17 mouse cellular contexts compared by ENCODE assay signal in genomic region chr19:37448212-37448611, GRCm38 (mm10). TPM values are rescaled to one million over a fixed set of nuclear protein-coding genes. Genes with fewer than 3 reads are reported as not detected.
DNase-seq lines count a peak whose midpoint lies in the region; ATAC-seq and TF ChIP-seq lines count a peak whose summit lies in the region.
"Had no signal": no experiment of that assay in that cellular context is flagged by ENCODE, and none has a peak within 500 bp of the region (broad histone marks: within the 10 kb centered on the region; RNA-seq: fewer than 3 reads in every experiment).

No protein-coding gene starts in this region.

- H3K9ac ChIP-seq in liver, embryonic 15.5 days, result no peak overlapping the region
- no peak overlapping the region for H3K9ac ChIP-seq in liver, embryonic 11.5 days (ENCODE audit: low read depth, low read length)
- H3K9ac ChIP-seq in MEL (ENCODE audit: control insufficient read depth, low read depth, low read length, poor library complexity, severe bottlenecking), result peak overlapping the region; percentile 60
- H3K9ac ChIP-seq: embryonic facial prominence, embryonic 12.5 days; forebrain, embryonic 12.5 days; hindbrain, embryonic 12.5 days; limb, embryonic 13.5 days had no signal

- no peak overlapping the region for H3K27ac ChIP-seq in liver, embryonic 15.5 days (replicated peaks)
- no peak overlapping the region for H3K27ac ChIP-seq in liver, embryonic 11.5 days (ENCODE audit: low read depth, low read length)
- H3K27ac ChIP-seq in MEL (ENCODE audit: control insufficient read depth, low read depth, low read length), result no peak overlapping the region; the same call in 1 of the 2 replicates
- H3K27ac ChIP-seq: embryonic facial prominence, embryonic 12.5 days; forebrain, embryonic 12.5 days; hindbrain, embryonic 12.5 days; limb, embryonic 13.5 days had no signal

- no peak for TF ChIP-seq RAD21 in MEL (IDR thresholded peaks at IDR 0.05; ENCODE audit: low read depth, low read length)

- TF ChIP-seq CTCF in MEL (IDR thresholded peaks at IDR 0.05 in 2 of 3, conservative IDR thresholded peaks at IDR 0.05 in 1 of 3; ENCODE audit: control insufficient read depth in 1 of 3, insufficient read depth in 1 of 3, low read depth in 2 of 3, low read length in 3 of 3, poor library complexity in 1 of 3, severe bottlenecking in 1 of 3), result no peak

- no peaks in the 10 kb centered on the region for H3K36me3 ChIP-seq in liver, embryonic 15.5 days (replicated peaks)
- no peaks in the 10 kb centered on the region for H3K36me3 ChIP-seq in liver, embryonic 11.5 days (ENCODE audit: control insufficient read depth, insufficient read depth, low read length)
- peaks cover 0 to 14% of the 10 kb centered on the region in 2 experiments; a peak in 2 of 4 replicates for H3K36me3 ChIP-seq in MEL (ENCODE audit: control insufficient read depth in 1 of 2, insufficient read depth in 2 of 2, low read length in 2 of 2)
- H3K36me3 ChIP-seq: embryonic facial prominence, embryonic 12.5 days; forebrain, embryonic 12.5 days; G1E; hindbrain, embryonic 12.5 days; limb, embryonic 13.5 days had no signal

- H3K4me1 ChIP-seq in liver, embryonic 15.5 days (replicated peaks), result peaks cover 7% of the 10 kb centered on the region
- H3K4me1 ChIP-seq in liver, embryonic 11.5 days (replicated peaks; ENCODE audit: control insufficient read depth, insufficient read depth, low read length), result peaks cover 7% of the 10 kb centered on the region
- H3K4me1 ChIP-seq in MEL (ENCODE audit: control insufficient read depth in 1 of 2, insufficient read depth in 2 of 2, low read length in 2 of 2), result peaks cover 2 to 5% of the 10 kb centered on the region in 2 experiments; a peak in 3 of 4 replicates
- H3K4me1 ChIP-seq: embryonic facial prominence, embryonic 12.5 days; forebrain, embryonic 12.5 days; hindbrain, embryonic 12.5 days; limb, embryonic 13.5 days had no signal

- WGBS in liver, embryonic 15.5 days (ENCODE audit: insufficient replicate concordance), result 20% methylated on average over 5 of the region's 5 CpGs
- WGBS in liver, embryonic 11.5 days, result 46% methylated on average over 5 of the region's 5 CpGs

- 0 out of 2 replicates have a peak overlapping the region, but pooled peaks have one; percentile 5 for H3K4me3 ChIP-seq in liver, embryonic 15.5 days (replicated peaks)
- no peak overlapping the region for H3K4me3 ChIP-seq in liver, embryonic 11.5 days (ENCODE audit: low read depth, low read length)
- peak overlapping the region; percentile 52 to 67 for H3K4me3 ChIP-seq in MEL (ENCODE audit: control insufficient read depth in 1 of 2, insufficient read depth in 1 of 2, low read depth in 2 of 2, low read length in 2 of 2)
- H3K4me3 ChIP-seq: embryonic facial prominence, embryonic 12.5 days; forebrain, embryonic 12.5 days; hindbrain, embryonic 12.5 days; limb, embryonic 13.5 days had no signal

- no peak for TF ChIP-seq POLR2A in MEL (IDR thresholded peaks at IDR 0.05; ENCODE audit: control insufficient read depth in 1 of 2, insufficient read depth in 1 of 2, low read depth in 1 of 2, low read length in 2 of 2, poor library complexity in 1 of 2)

- H3K79me2 ChIP-seq in MEL (ENCODE audit: control insufficient read depth, insufficient read depth, low read length, poor library complexity), result no peaks in the 10 kb centered on the region

- peak overlapping the region; percentile 16; the same call in 1 of the 2 replicates for H3K4me2 ChIP-seq in liver, embryonic 15.5 days
- H3K4me2 ChIP-seq in liver, embryonic 11.5 days, result no peak overlapping the region
- H3K4me2 ChIP-seq: embryonic facial prominence, embryonic 12.5 days; forebrain, embryonic 12.5 days; hindbrain, embryonic 12.5 days; limb, embryonic 13.5 days had no signal

- peak in 1 of 2 experiments; percentile 37; a peak in 1 of 4 replicates for TF ChIP-seq EP300 in MEL (IDR thresholded peaks at IDR 0.05; ENCODE audit: low read depth in 1 of 2, low read length in 2 of 2)

- H3K27me3 ChIP-seq in liver, embryonic 15.5 days, result no peaks in the 10 kb centered on the region
- H3K27me3 ChIP-seq in liver, embryonic 11.5 days (replicated peaks; ENCODE audit: control insufficient read depth, insufficient read depth, low read length), result 0 out of 2 replicates have a peak, but pooled peaks cover 4% of the 10 kb centered on the region
- H3K27me3 ChIP-seq in MEL (ENCODE audit: control insufficient read depth in 1 of 2, insufficient read depth in 2 of 2, low read length in 2 of 2), result no peaks in the 10 kb centered on the region
- H3K27me3 ChIP-seq: embryonic facial prominence, embryonic 12.5 days; forebrain, embryonic 12.5 days had no signal

- no peaks in the 10 kb centered on the region for H3K9me3 ChIP-seq in liver, embryonic 15.5 days (replicated peaks)
- no peaks in the 10 kb centered on the region for H3K9me3 ChIP-seq in liver, embryonic 11.5 days (ENCODE audit: control insufficient read depth, low read length)
- H3K9me3 ChIP-seq in MEL (replicated peaks; ENCODE audit: insufficient read depth, low read length), result no peaks in the 10 kb centered on the region
- H3K9me3 ChIP-seq: embryonic facial prominence, embryonic 12.5 days; forebrain, embryonic 12.5 days; G1E; hindbrain, embryonic 12.5 days; limb, embryonic 13.5 days had no signal

- no peak for DNase-seq in liver, embryonic 11.5 days (ENCODE audit: low spot score)
- peak; percentile 75 for DNase-seq in MEL (ENCODE audit: low read depth, low spot score)
- DNase-seq in c-Kit-positive CD71-positive TER-119-positive erythroid progenitor cells, embryonic 14.5 days (ENCODE audit: low spot score), result no peak
- no peak for DNase-seq in layer of hippocampus, adult 8-10 months (ENCODE audit: low spot score in 2 of 2)
- DNase-seq: adrenal gland, postnatal 25 days; cerebellum, postnatal 25 days; lung, postnatal 4 days; right cerebral cortex, adult 18-20 months; thymus, postnatal 4 days had no signal

- no peak for ATAC-seq in liver, embryonic 15.5 days (ENCODE audit: insufficient read depth)
- no peak for ATAC-seq in liver, embryonic 11.5 days (replicated peaks; ENCODE audit: low FRiP score)
- peak; percentile 84 for ATAC-seq in granulocyte monocyte progenitor cell, adult 5-6 weeks (replicated peaks; ENCODE audit: poor library complexity, severe bottlenecking)
- 0 out of 2 replicates have a peak, but pooled peaks have one; percentile 53 for ATAC-seq in neutrophil, adult 5-6 weeks (ENCODE audit: extremely low read depth, insufficient number of reproducible peaks, low FRiP score, poor library complexity, severe bottlenecking)

TF ChIP-seq in MEL, 35 proteins besides CTCF, POLR2A, EP300 and RAD21:
- no peak for TF ChIP-seq USF1 (IDR thresholded peaks at IDR 0.05; ENCODE audit: low read depth, low read length)
- TF ChIP-seq TBP (IDR thresholded peaks at IDR 0.05; ENCODE audit: low read depth, low read length), result 0 out of 2 replicates have a peak, but pooled peaks have one; percentile 29
- no peak for TF ChIP-seq JUND (IDR thresholded peaks at IDR 0.05; ENCODE audit: low read depth, low read length)
- no peak for TF ChIP-seq TAL1 (IDR thresholded peaks at IDR 0.05; ENCODE audit: low read length)
- no peak for TF ChIP-seq CHD2 (IDR thresholded peaks at IDR 0.05; ENCODE audit: low read length)
- TF ChIP-seq MXI1 (IDR thresholded peaks at IDR 0.05; ENCODE audit: low read depth, low read length), result peak; percentile 29; the same call in 1 of the 2 replicates
- no peak for TF ChIP-seq ZNF384 (IDR thresholded peaks at IDR 0.05; ENCODE audit: low read depth, low read length)
- TF ChIP-seq CHD1 (IDR thresholded peaks at IDR 0.05; ENCODE audit: low read depth, low read length), result 0 out of 2 replicates have a peak, but pooled peaks have one; percentile 22
- 0 out of 2 replicates have a peak, but pooled peaks have one; percentile 21 for TF ChIP-seq TCF12 (IDR thresholded peaks at IDR 0.05; ENCODE audit: low read depth, low read length)
- 0 out of 2 replicates have a peak, but pooled peaks have one; percentile 17 for TF ChIP-seq ETS1 (IDR thresholded peaks at IDR 0.05; ENCODE audit: low read depth, low read length)
TF ChIP-seq in MEL: peak in this region for 5.

RNA-seq across cellular contexts. Expression of gene Hhex, which starts 13.6 kb away (rescaled TPM):
- 28.5 and 30.3 TPM in 2 replicates for polyA plus RNA-seq in liver, embryonic 15.5 days (2015; fragmentation: Nextera tagmentation; extraction: Ambion mirVana)
- 46.6 and 47.6 TPM in 2 replicates for polyA plus RNA-seq in liver, embryonic 11.5 days (2014; fragmentation: Nextera tagmentation; extraction: Ambion mirVana)
- total RNA-seq in MEL (2012; rRNA removed), result not detected in 2 replicates
- not detected for polyA plus RNA-seq in MEL (2012; ENCODE audit: insufficient read depth in 1 of 2, insufficient read length in 2 of 2, low read depth in 1 of 2, low replicate concordance in 2 of 2, missing spikeins in 1 of 2)
- total RNA-seq in granulocyte monocyte progenitor cell, adult 5-6 weeks (2014; fragmentation: Nextera tagmentation), result 73.9 and 90.8 TPM in 2 replicates
- 18.9 and 22.1 TPM in 2 replicates for total RNA-seq in granulocyte monocyte progenitor cell, adult 5-6 weeks (2017)
- total RNA-seq in neutrophil, adult 5-6 weeks (2017), result 57.2 and 72.9 TPM in 2 replicates
- 1 to 10 TPM; 1.5 to 7.7 (median 4.2) TPM for total RNA-seq in layer of hippocampus, adult 8-10 months (2022)

Comparison
In these comparisons a context has a peak if more than half of its experiments do, and no peak if none do; other contexts are left out.
1. ATAC-seq: peak in granulocyte monocyte progenitor cell, adult 5-6 weeks (single experiment) and neutrophil, adult 5-6 weeks (single experiment); none in liver, embryonic 15.5 days (single experiment) and liver, embryonic 11.5 days (single experiment).